Mouse (Mus musculus) retina, adult 2 months (tissue): Measurements from ENCODE around the gene Poglut1.
"Not testable (repeated sequence)": the region's sequence is repeated elsewhere in the genome, so short reads cannot be mapped to it uniquely, and the experiment has no call there.

Source experiments
- DNase-seq: peaks from one replicate; pipeline ENCODE4 v3.0.0-alpha.2; 2012; ENCODE audit warnings: low read depth, low spot score

The Poglut1 gene

DNA sequence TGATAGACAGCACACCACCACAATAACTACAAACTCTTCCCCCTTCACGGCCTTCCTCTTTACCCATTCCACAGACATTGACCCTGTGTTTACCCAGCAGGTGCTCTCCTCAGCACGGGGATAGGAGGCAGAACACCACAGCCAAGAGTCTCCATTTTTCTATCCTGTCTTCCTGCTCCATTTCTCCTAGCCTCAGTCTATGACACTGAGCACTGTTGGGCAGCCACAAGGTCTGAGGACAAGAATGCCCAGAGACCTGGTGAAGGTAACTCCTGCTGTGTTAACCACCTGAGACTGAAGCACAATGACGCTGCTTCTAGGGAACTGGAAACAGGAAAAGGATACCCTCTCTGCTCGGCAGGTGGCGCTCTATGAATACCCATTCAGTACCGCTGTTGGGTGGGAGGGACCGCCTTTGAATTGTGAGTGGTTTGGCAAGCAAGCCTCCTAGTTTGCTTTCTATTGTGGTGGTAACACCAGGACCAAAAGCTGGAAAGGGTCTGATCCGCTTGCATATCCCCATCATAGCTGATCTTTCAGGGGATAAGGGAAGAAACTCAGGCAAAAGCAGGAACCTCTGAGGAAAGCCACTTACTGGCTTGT, 13.4 kb downstream of the Poglut1 start:
- DNase-seq: no peak

DNA sequence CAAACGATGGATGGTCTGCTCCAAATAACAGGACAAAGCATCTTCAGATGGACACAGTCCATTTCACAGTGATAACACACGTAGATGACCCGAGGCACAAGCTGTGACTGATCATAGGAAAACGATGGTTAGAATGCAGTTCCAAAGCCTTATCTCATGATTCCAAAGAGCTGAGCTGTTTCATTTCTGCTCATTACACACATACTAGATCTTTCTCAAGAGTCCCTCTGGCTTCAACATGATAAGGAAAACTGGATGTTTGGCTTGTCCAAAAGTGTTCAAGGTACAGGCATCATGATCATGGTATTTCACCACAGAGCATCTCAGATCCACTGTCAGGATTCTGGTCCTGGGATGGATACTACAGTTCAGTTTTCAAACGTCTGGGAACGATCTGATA, 23.8 kb downstream of the Poglut1 start:
- no peak for DNase-seq

DNA sequence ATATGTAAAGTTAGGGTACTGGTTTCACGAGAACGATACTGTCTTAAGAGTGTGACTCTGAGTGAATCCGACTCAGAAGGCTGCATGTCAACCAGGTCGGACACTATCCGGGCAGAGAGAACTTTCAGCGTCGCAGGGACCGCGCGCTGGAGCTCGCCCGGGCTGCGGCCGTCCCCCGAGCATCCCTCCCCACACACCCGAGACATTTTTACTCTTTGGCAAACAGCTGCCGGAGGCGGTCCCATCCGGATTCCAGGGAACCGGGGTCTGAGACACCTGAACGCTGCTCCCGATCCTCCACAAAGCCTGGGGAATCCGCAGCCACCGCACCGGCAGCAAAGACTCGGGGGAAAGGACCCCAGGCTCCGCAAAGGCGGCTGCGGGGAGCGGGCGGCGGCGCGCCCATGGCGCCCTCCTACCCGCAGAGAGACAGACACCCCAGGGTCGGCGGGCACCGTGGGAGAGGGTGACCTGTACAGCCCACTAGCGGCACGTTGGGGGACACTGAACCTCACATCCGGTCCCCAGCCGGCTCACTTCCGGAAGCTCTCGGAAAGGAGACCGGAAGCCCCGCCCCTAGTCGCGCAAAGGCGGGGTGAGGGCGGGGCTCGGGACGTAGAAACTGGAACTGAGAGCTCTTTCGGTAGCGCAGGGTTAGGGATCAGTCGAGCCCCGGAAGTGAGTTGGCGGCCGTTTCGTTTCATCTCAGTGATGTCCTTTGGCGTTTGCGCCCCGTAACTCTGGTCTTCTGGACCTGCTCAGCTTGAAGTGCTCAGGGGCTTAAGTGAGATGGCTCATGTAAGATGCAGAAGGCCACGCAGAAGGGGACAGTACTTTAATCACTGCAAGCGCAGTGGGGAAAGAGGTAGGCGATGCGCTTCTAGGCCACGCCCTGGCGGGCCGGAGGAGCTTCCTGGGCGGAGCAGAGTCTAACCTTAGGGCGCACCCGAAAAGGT, 27.7 kb downstream of the Poglut1 start, which contains the start of gene Timmdc1:
Timmdc1 (minus strand) TSS at position 535 of the 956 bp plus-strand sequence.
- DNase-seq: peak; percentile 91

DNA sequence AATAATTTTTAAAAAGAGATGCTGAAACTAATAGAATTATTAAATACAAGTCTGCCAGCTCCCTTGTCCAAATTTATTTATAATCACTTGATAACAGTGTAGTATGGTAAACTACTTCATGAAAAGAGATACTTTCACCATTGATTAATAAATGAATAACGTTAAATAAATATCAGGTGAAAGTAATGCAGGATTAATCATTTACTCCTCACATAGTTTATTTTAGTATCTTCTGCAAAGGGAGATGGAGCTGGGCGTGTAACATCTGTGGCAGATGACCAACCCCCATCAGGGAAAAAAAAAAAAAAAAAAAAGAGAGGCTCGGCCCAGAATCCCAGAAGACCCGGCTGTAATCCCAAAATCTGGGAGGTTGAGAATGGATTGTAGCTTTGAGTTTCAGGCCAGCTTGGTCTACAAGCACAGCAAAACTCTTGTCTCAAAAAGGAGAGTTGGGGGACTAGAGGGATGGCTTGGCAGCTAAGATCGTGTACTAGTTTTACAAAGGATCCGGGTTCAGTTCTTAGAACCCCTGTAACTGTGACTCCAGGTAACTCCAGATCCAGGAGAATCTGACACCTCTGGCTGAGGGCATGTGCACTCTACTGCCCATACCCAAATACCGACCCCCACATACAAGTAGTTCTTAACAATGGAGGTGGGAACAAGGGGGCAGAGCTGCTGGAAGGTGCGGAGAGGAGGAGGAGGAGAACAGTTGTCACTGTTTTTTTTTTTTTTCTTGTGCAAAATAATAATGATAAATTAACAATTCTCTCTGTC, 28.7 kb downstream of the Poglut1 start:
- no peak for DNase-seq

DNA sequence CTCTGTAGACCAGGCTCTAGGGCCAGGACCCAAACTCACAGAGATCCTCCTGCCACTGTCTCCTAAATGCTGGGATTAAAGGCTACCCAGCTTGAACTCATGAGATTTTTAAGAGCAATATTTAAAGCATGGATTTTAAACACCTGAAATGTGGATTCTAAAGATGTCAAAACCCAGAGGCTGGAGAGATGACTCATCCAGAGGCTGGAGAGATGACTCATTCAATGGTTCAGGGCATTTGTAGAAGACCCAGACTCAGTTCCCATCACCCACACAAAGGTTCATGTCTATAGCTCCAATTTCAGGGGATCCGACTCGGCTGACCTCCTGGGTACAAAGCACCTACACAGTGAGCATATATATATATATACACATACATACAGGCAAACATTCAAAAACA, 30.9 kb downstream of the Poglut1 start:
- DNase-seq: no peak

DNA sequence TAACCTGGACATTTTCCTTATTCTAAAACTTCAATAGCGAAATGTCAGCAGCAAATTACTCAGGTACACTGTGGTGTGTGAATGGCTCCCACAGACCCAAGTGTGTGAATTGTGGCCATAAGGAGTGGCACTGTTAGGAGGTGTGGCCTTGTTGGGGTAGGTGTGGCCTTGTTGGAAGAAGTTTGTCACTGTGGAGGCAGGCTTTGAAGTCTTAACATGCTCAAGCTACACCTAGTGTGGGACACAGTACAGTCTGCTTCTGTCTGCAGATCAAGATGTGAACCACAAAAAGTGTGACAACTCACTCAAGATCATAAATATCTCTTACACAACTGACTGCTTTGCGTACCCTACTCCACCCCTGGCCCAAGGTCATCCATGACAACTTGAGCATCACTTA, 39.2 kb downstream of the Poglut1 start:
- no peak for DNase-seq

DNA sequence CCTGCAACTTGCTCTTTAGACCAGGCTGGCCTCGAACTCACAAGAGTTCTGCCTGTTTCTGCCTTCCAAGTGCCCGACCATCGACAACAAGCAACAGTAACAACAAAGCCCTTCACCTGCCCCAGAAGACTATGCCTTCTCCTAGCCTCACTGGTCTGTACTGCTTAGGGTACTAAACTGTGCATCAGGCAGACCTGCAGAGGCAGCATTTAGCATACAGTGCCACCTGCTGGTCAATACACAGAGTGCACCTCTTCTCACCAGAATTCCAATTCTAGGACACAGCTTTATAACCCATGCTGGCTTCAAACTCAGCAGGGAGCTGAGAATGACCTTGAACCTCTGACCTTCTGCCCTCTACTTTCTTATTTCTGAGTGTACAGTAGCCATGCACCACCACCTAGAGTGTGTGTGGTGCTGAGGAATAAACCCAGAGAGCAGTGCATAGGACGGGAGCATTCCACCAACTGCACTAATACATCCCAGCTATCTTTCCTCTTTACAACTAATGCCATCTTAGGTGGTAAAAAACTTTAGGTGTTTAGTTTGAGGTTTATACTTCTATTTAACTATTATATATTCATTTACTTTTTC, 43.9 kb downstream of the Poglut1 start:
- peak; percentile 40 for DNase-seq

DNA sequence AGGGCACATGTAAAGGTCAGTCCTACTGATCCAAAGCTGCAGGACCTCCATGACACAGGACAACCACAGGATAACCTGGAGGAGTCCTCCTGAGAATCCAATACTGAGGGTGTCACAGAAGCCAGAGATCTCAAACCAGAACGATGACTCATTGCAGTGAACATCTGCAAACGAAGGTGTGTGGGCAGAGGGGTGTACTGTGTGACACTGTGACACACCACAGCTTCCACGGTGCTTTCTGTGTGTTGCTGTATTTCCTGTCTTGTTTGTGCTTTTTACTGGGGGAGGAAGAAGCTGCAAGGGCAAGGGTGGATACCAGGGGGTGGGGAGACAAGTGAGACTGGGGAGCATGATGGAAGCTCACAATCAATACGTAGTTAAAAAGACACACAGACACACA, 46.5 kb downstream of the Poglut1 start:
- no peak for DNase-seq

DNA sequence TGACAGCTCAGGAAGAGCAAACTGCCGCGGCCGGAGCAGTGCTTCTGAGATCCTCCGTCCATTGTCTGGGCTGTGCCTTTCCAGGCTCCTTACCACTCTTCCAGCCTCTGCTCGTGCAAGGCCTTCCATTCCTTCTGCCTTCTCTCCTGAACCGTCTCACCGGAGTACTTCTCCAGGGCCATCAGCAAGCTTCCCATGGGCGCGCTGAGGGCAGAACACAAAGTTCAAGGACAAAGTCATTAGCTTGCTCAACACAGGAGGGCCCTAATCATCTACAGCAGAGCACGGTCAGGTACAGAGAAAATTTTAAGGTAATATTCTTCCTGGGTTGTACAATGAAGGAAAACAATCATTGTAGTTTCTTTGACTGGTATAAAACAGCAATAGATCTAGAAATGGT, 47.6 kb downstream of the Poglut1 start:
- DNase-seq: no peak

DNA sequence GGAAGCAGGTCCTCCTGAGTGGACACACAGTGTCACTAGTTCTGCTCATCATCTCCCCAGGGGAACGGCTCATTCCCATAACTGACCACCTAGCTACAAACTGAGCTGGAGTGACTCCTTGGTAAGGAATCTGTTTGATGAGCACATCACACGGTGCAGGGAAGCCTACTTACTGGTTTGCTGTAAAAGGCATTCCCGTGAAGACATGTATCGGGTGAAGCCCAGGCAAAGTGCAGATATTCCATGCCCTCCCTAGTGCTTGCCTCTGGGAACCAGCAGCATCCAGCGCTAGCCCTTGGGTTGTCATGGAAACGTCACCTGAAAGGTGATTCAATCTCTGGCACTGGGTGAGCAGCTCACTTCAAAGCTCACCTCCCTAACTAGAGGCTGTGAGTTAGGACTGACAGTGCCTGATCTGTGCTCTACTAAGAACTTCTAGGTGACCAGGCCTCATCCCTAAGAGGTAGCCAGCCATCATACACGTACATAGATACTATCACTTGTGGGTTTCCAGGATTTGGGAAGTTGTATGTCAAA, 53.4 kb downstream of the Poglut1 start:
- DNase-seq: no peak

DNA sequence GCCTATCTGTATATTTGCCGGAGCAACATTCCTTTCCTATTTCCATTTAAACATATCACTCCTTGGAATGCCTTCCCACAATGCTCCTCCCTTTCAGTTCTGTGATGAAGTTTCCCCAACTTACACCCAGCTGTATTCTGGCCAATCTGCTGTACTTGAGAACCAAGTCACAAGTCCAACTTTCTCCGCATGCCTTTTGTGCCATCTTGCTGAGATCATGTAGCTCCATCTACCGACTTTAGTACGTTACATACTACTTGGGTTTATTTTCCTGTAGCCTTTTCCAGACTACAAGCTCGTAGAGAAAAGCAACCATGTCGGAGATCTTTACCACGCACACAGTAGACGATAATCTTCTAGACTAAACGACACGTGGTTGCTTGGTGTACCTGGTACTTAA, 56.2 kb downstream of the Poglut1 start:
- no peak for DNase-seq

DNA sequence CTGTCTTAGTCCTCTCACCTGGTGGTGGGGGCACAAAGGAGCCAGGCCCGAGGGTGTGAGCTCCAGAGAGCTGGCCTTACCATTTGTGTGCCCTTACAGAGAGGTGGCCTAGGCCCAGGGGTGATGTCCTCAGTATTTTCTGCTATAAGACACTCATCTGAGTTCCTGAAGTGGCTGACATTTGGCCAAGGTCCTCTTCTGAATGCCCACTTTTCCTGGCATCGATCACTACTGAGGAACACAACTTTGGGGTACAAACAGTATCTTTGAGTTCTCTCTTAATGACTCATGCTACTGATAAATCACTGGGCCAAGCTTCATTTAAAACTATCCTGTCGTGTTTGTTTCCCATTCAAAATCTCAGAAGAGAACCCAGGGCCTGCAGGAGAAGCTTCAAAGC, 57.5 kb downstream of the Poglut1 start:
- DNase-seq: no peak

DNA sequence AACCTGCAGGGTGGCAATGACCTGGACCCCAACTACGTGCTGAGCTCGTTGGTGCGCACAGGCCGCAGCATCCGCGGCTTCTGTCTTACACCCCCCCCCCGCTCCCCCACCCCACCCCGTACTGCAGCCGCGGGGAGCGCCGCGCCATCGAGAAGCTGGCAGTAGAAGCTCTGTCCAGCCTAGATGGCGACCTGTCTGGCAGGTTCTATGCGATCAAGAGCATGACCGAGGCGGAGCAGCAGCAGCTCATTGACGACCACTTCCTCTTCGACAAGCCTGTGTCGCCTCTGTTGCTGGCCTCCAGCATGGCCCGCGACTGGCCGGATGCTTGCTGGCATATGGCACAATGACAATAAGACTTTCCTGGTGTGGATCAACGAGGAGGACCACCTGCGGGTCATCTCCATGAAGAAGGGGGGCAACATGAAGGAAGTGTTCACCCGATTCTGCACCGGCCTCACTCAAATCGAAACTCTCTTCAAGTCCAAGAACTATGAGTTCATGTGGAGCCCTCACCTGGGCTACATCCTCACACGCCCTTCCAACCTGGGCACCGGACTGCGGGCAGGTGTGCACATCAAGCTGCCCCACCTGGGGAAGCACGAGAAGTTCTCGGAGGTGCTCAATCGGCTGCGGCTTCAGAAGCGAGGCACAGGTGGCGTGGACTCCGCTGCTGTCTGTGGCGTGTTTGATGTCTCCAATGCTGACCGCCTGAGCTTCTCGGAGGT, 66.3 kb downstream of the Poglut1 start:
- no peak for DNase-seq

DNA sequence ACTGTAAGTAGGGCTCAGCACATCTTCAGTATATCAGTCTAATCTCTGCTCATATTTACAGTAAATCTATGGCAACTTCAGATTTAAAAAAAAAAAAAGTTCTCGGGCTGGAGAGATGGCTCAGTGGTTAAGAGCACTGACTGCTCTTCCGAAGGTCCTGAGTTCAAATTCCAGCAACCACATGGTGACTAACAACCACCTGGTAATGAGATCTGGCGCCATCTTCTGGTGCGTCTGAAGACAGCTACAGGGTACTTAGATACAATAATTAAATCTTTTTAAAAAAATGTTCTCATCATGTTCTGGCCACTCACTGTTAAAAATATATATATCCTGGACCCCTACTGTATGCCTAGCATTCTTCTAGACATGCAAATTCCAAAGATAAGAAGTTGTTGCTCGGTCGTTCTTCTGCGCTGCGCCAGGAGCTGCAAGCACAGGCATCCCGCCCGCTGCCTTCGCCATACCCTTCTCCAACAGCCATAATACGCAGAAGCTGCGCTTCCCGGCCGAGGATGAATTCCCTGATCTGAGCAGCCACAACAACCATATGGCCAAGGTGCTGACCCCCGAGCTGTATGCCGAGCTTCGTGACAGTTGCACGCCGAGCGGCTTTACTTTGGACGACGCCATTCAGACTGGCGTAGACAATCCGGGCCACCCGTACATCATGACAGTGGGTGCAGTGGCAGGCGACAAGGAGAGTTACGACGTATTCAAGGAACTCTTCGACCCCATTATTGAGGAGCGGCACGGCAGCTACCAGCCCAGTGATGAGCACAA, 67.1 kb downstream of the Poglut1 start:
- DNase-seq: no peak

DNA sequence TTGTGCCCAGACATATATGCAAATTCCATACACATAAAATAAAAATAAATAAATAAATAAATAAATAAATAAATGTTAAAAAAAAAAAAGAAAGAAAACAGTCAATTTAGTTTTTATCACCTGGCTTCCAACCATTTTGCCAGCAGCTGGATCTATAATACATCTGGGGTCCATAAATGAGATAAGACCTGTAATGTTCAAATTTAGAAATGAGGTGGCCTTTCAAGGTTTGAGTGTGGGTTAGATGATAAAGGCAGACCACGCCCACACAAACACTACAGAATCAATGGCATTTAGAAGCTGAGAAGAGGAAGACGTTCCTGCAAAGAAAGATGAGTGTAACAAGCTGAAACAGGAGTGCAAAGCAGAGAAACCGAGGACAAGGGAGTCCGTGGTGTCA, 68.7 kb downstream of the Poglut1 start:
- DNase-seq: no peak

DNA sequence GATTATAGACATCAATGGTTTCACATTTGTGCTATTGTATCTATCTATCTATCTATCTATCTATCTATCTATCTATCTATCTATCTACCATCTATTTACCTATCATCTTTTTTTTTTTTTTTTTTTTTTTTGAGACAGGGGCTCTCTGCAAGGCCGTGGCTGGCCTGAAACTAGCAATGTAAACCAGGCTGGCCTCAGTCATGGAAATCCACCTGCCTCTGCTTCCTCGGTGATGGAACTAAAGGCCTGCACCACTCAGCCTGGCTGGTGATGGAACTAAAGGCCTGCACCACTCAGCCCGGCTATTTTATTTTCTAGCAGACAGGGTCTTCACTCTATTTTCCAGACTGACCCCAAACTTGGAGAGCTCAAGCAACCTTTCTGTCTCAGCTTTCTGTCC, 71.8 kb downstream of the Poglut1 start:
- no peak for DNase-seq

DNA sequence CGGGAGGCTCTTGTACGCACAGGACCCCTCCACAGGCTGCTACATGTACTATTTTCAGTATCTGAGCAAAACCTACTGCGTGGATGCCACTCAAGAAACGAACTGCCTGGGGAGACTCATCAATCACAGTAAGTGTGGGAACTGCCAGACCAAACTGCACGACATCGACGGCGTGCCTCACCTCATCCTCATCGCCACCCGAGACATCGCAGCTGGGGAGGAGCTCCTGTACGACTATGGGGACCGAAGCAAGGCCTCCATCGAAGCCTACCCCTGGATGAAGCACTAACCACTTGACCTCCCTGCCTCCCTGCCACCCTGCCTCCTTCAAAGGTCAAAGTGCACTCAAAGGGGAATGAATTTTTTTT, 72.8 kb downstream of the Poglut1 start:
- DNase-seq: not testable (repeated sequence)

DNA sequence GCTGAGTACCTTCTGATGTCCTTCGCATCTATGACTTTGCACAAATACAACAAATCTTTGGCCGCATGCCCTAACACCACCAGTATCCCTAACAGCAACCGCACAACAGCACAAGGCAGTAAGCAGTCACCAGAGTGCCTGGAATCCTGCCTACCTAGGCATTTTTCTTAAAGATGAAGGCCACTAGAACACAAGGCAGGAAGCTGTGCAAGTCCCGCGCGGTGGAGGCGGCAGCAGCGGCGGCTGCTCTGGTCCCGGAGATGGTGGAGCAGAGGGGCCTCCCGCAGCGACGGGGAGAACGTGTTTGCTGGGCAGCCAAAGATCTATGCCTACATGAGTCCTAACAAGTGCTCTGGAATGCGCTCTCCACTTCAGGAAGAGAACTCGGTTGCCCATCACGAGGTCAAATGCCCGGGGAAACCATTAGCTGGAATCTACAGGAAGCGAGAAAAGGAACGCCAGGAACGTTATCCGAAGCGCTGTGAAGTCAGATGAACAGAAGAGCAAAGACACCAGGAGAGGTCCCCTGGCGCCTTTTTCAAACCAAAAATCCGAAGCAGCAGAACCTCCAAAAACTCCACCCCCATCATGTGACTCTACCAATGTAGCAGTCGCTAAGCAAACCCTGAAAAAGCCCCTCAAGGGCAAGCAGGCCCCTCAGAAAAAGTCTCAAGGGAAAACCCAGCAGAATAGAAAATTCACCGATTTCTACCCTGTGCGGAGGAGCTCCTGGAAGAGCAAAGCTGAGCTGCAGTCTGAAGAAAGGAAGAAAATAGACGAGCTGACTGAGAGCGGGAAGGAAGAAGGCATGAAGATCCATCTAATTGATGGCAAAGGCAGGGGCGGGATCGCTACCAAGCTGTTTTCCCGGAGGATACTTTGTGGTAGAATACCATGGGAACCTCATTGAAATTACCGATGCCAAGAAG, 73.5 kb downstream of the Poglut1 start:
- no peak for DNase-seq

DNA sequence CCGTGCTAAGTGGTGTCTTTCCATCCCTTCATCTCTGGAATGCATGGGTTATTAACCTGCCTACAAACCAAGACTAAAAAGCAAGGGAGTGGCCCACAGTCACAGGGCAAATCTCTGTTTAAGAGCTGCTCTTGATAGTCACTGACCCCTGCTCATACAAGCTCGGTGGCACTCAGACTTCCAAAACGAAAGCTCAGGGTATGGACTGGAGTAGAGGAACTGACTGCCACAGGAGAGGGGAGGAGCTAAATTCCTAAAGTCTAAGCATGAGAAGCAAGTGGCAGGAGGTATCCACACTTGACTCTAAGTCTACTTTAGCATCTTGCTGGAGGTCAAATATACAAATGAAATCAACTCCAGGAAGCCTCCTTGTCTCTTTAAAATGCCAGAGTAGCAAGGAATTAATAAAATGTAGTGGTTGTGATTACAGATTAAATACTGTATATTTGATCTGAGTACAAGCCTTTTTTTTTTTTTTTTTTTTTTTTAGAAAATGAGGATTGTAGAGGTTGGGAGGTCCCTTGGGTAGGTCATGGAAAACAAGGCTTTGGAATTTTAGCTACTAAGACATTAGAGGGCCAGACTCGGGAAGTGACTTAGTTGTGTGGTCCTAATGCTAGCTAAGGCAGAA, 74.3 kb downstream of the Poglut1 start:
- no peak for DNase-seq
